Mouse (Mus musculus) liver, adult 2 months (tissue): ENCODE measurements around the gene Dennd2a. TPM values are rescaled to one million over a fixed set of nuclear protein-coding genes. Genes with fewer than 3 reads are reported as not detected.

Source experiments
- DNase-seq: peaks from one replicate; pipeline ENCODE4 v3.0.0-alpha.2; 2011; ENCODE audit warnings: low read depth, low spot score; ENCODE audit errors: extremely low read depth
- H3K27ac ChIP-seq: fragments of 200-500 bp; replicated peaks from 2 replicates; pipeline ENCODE4 v1.5.1; 2012; ENCODE audit warnings: low read depth, mild to moderate bottlenecking, control low read depth, inconsistent platforms, low read length; ENCODE audit not compliant: insufficient read depth
- H3K27me3 ChIP-seq: fragments of 200-500 bp; 2 replicates; pipeline ENCODE4 v1.6.1; 2012; ENCODE audit warnings: mild to moderate bottlenecking, moderate library complexity, low read length, inconsistent platforms; ENCODE audit not compliant: control insufficient read depth, insufficient read depth
- H3K36me3 ChIP-seq: fragments of 200-500 bp; 2 replicates; pipeline ENCODE4 v1.6.1; 2012; ENCODE audit warnings: low read length, inconsistent platforms; ENCODE audit not compliant: control insufficient read depth, insufficient read depth
- H3K4me1 ChIP-seq: fragments of 200-500 bp; 2 replicates; pipeline ENCODE4 v1.6.1; 2011; ENCODE audit warnings: low read length; ENCODE audit not compliant: control insufficient read depth, insufficient read depth
- H3K4me3 ChIP-seq: fragments of 200-500 bp; 2 replicates; pipeline ENCODE4 v1.5.1; 2011; ENCODE audit warnings: low read depth, mild to moderate bottlenecking, control low read depth, low read length, moderate library complexity; ENCODE audit not compliant: insufficient read depth
- H3K79me2 ChIP-seq: fragments of 200-500 bp; 2 replicates; pipeline ENCODE4 v1.6.1; 2012; ENCODE audit warnings: inconsistent platforms, mild to moderate bottlenecking, low read length, moderate library complexity; ENCODE audit not compliant: control insufficient read depth, insufficient read depth
- H3K9ac ChIP-seq: fragments of 200-500 bp; 2 replicates; pipeline ENCODE4 v1.6.1; 2012; ENCODE audit warnings: low read depth, mild to moderate bottlenecking, control low read depth, inconsistent platforms, low read length
- CTCF ChIP-seq: fragments of 200-500 bp; IDR thresholded peaks from 2 replicates; pipeline ENCODE4 v1.5.1; 2011; ENCODE audit warnings: low read depth, low read length, control low read depth
- POLR2A ChIP-seq: fragments of 200-500 bp; IDR thresholded peaks from 2 replicates; pipeline ENCODE4 v1.6.1; 2011; ENCODE audit warnings: low read length, control low read depth; ENCODE audit not compliant: insufficient read depth; ENCODE audit errors: extremely low read depth
- WGBS: fragments of 180-500 bp; shearing (Covaris S2); methylation state at CpG from one replicate; pipeline ENCODE4 v1.1.7; 2018; 5-methylcytosine and 5-hydroxymethylcytosine counted together
- polyA plus RNA-seq: library from polyadenylated mRNA; depleted of rRNA; stranded (reverse); fragments of >200 nt; gene quantifications from 2 replicates; pipeline ENCODE4 v1.2.3, GENCODE M21; 2012; rRNA removed
- total RNA-seq: library from RNA; depleted of rRNA; stranded (reverse); fragments of >200 nt; gene quantifications from 2 replicates; pipeline ENCODE4 v1.2.3, GENCODE M21; 2014; rRNA removed

Dennd2a gene
- 1.3 and 1.6 TPM in 2 replicates for total RNA-seq
- 2.0 TPM in 2 replicates for polyA plus RNA-seq

DNA sequence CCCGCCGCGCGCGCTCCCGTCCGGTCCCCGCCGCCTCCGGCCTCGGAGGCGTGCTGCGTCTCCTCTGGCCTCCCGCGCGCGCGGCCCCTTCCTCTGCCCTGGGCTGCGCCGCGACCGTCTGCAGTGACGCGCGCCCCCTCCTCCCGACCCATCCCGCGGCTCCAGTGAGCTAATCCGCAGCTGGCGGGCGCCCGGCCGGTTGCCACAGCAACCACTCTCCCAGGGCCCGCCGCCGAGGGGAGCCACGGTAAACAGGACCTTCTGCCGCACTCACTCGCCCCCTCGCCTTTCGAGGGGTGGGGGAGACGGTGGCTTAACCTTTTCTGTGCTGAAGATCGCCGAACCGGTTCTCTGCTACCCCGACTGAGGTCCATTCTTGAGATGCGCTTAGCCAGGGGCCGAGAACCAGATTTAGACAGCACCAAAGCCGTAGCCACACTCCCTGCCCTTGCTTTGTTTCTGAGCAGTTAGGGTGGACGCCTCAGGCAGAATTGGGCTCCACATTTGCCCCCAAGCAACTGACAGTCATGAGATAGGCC, at the start of gene Dennd2a:
TSS of gene Dennd2a (minus strand) at position 145 of the 539 bp plus-strand sequence.
- peaks cover 6% of the 10 kb centered on the region; the same call in 1 of the 2 replicates for H3K27me3 ChIP-seq
- peak within 1 kb of the TSS; percentile 74 for H3K9ac ChIP-seq
- WGBS = 9% methylated on average over 43 of the region's 50 CpGs
- no peaks in the 10 kb centered on the region for H3K79me2 ChIP-seq
- peak within 1 kb of the TSS; percentile 65 for H3K4me3 ChIP-seq
- peak within 1 kb of the TSS; percentile 31 for H3K27ac ChIP-seq
- H3K36me3 ChIP-seq = no peaks in the 10 kb centered on the region
- H3K4me1 ChIP-seq = no peaks in the 10 kb centered on the region
- DNase-seq = no peak
- TF ChIP-seq CTCF (no peak), POLR2A (no peak)

DNA sequence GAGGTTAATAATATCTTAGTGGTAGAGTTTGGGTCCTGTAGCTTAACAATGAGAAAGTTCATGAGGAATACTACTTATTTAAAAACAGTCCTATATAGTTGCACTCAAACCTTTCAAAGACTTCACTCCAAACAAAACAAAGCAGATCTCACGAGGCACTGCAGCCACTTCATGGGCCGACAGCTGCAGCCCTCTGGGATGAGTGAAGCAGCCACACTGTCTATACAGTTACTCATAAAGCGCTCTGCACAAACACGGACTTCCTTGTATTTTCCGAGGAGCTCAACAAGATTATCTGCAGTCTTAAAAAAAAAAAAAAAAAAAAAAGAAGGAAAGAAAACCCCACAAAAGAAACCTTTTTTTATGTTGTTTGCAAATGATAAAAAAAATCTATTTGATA, 49.7 kb upstream of the Dennd2a start:
- no peak for DNase-seq
- no peak overlapping the region for H3K27ac ChIP-seq
- WGBS = 79% methylated on average over 5 of the region's 5 CpGs
- no peaks in the 10 kb centered on the region for H3K27me3 ChIP-seq
- peaks cover 2% of the 10 kb centered on the region; the same call in 1 of the 2 replicates for H3K4me1 ChIP-seq
- H3K36me3 ChIP-seq = peaks cover 8% of the 10 kb centered on the region; the same call in 1 of the 2 replicates
- no peak overlapping the region for H3K4me3 ChIP-seq
- no peaks in the 10 kb centered on the region for H3K79me2 ChIP-seq
- H3K9ac ChIP-seq = no peak overlapping the region
- TF ChIP-seq CTCF (no peak), POLR2A (no peak)

DNA sequence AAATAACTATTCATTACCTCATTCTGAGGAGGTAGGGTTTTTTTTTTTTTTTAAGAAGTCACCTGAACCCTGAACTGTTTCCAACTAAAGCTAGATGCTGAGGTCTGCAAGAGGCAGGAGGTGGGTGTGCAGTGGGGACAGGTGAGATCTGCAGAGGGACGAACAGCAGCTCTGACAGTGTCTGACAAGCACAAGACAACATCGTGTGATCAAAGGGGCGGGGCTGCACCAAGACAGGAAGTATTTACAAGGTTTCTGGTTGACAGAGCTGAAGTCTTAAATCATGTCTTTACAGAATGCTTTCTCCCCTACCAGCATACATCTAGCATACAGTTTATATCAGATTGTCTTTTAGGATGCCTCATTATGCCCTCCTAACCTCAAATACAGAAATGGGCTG, 49.2 kb upstream of the Dennd2a start:
- no peaks in the 10 kb centered on the region for H3K27me3 ChIP-seq
- DNase-seq = no peak
- no peak for TF ChIP-seq POLR2A
- no peak for TF ChIP-seq CTCF
- peaks cover 9% of the 10 kb centered on the region; the same call in 1 of the 2 replicates for H3K36me3 ChIP-seq
- H3K4me1 ChIP-seq = peaks cover 2% of the 10 kb centered on the region; the same call in 1 of the 2 replicates
- H3K9ac ChIP-seq = no peak overlapping the region
- no peaks in the 10 kb centered on the region for H3K79me2 ChIP-seq
- no peak overlapping the region for H3K4me3 ChIP-seq
- H3K27ac ChIP-seq = no peak overlapping the region
- WGBS = 55% methylated on average over 3 of the region's 3 CpGs

DNA sequence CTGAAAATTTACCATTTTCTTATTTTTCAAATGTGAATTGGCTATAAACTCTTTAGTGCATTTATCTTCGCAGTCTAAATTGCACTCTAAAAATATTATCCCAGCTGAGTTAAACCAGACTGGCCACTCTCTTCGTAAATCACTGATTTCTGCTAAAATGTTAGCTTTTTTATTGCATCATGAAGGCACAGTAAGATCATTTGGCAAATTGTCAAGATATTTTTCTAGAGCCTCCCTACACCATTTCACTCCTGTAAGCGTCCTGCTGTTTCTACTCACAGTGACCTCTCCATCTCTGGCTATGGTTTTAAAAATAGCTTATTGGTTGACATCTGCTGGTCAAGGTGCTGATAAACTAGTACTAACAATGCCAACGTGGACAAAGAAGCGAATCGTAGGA, 48.4 kb upstream of the Dennd2a start:
- WGBS = 48% methylated on average over 6 of the region's 6 CpGs

DNA sequence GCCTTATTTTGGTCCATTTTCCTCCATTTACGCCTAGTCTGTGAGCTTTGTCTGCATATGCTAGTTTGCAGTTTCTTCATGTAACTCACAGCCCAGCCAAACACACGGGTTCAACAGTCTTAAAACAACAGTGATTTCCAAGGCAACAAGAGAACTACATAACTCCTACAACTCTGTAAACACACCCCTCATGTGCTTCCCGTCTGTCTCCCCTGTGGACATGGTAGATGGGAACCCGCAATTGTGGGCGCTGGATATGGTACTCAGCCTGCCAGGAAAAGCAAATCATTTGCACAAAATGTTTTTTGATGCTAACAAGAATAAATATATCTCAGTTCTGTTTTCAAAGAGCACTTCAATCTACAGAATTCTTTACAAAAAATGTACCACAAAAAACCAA, 46.9 kb upstream of the Dennd2a start:
- H3K4me1 ChIP-seq = peaks cover 2% of the 10 kb centered on the region; the same call in 1 of the 2 replicates
- 85% methylated on average over 5 of the region's 5 CpGs for WGBS
- DNase-seq = no peak
- TF ChIP-seq CTCF (no peak), POLR2A (no peak)
- no peak overlapping the region for H3K27ac ChIP-seq
- no peaks in the 10 kb centered on the region for H3K27me3 ChIP-seq
- H3K79me2 ChIP-seq = no peaks in the 10 kb centered on the region
- no peak overlapping the region for H3K4me3 ChIP-seq
- H3K36me3 ChIP-seq = peaks cover 23% of the 10 kb centered on the region
- no peak overlapping the region for H3K9ac ChIP-seq

More for the DNA sequence above, 48.4 kb upstream of the Dennd2a start:
- peak; percentile 60 for DNase-seq
- Histone ChIP-seq H3K4me1 (peaks cover 2% of the 10 kb centered on the region; the same call in 1 of the 2 replicates), H3K27ac (no peak overlapping the region), H3K79me2 (no peaks in the 10 kb centered on the region), H3K4me3 (no peak overlapping the region), H3K27me3 (no peaks in the 10 kb centered on the region), H3K36me3 (peaks cover 12% of the 10 kb centered on the region; the same call in 1 of the 2 replicates), H3K9ac (no peak overlapping the region)
- TF ChIP-seq POLR2A (no peak), CTCF (no peak)

DNA sequence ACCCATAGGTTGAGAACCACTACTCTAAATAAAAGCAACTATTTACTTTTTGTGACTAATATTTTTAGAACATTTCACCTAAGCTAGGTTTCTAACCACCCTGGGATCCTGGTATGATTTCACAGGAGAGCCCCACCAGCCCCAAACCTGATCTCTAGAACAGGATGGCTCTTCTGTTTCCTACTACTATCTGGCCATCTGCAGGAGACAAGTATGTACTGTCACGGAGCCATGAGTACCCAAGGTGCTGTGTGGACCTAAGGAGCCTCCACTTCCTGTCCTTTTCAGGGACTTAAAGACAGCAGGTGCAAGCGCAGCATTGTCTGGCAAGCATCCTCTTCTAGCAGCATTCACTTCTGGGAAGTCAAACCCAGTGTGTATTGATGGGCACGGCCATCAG, 44.2 kb upstream of the Dennd2a start:
- H3K9ac ChIP-seq = no peak overlapping the region
- H3K36me3 ChIP-seq = peaks cover 35% of the 10 kb centered on the region
- no peaks in the 10 kb centered on the region for H3K27me3 ChIP-seq
- no peak for DNase-seq
- no peaks in the 10 kb centered on the region for H3K79me2 ChIP-seq
- no peak overlapping the region for H3K4me3 ChIP-seq
- peaks cover 5% of the 10 kb centered on the region for H3K4me1 ChIP-seq
- no peak for TF ChIP-seq CTCF
- no peak for TF ChIP-seq POLR2A
- WGBS = 83% methylated on average over 3 of the region's 3 CpGs
- H3K27ac ChIP-seq = no peak overlapping the region
